Mouse (Mus musculus) spleen, postnatal 4 days (tissue): ENCODE results near the gene Arhgap22.

Source experiments
- DNase-seq, 2 experiments: peaks; one replicate each; pipeline ENCODE4 v3.0.0; 2022; ENCODE audit warnings: low spot score in 2 of 2

Arhgap22 gene

DNA sequence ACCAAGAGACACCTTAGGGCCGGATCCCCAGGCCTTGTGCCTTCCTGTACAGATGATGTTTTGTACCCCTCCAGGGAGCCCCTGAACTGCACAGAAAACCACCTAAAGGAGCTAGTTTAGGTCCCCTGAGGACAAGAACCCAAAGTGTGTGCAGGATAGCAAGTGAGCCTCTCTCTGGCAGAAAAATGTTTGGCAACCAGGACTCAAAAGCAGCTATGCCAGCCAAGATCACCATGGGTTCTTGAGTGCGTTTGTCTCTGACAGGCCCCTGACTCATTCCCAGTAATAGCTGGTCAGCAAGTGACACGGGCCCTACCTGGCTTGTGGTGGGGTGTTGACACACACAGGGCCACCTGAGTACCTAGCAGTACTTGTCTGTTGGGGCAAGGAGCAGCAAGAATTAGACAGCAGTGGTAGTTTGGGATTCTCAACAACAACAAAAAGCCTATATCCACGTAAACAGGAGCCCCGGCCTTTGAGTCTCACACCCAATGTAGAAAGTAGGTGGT, 115.5 kb downstream of the Arhgap22 start:
- no peak for DNase-seq

DNA sequence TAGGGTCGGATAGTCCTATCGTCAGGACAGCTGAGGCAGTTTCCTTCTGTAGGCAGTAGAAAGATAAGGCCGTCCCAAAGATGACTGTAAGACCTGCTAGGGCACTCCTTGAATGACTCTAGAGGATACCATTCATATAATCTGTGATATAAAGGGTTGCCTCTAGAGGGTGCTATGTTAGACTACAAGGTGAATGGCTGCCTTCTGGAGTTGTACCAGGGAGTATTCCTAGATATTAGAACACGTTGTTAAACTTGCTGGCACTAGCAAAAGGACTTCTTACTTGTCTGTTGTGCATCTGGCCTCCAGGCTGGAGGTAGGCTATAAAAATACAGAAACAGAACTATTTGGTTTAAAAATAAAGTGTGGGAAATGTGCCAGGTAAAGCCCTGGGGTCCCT, 117.2 kb downstream of the Arhgap22 start:
- DNase-seq, result no peak

- no peak for DNase-seq
These were observed 117.8 kb downstream of the Arhgap22 start for GRCm38 (mm10) chr14:33331627-33332026.

DNA sequence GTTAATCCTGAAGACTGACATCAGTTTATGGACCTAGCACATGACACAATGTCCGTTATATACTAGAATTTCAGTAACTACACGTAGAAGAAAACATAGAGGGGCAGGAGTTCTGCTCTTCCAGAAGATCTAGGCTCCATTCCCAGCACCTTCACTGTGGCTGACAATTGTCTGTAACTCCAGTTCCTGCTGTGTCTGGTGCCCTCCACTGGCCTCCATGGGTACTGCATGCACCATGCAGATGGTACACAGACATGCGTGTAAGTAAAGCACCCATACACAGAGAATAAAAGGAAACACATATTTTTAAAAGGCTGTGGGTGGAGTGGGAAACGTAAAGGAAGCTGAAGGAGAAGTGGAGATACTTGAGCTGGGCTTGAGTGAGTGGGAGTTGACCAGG, 120.0 kb downstream of the Arhgap22 start:
- DNase-seq, result no peak

- DNase-seq, result no peak
These were observed 120.6 kb downstream of the Arhgap22 start for GRCm38 (mm10) chr14:33334402-33334801.

- DNase-seq, result no peak
These were observed 121.9 kb downstream of the Arhgap22 start for GRCm38 (mm10) chr14:33335733-33336132.

GRCm38 (mm10) chr14:33338684-33339083, 124.9 kb downstream of the Arhgap22 start:
- no peak for DNase-seq

DNA sequence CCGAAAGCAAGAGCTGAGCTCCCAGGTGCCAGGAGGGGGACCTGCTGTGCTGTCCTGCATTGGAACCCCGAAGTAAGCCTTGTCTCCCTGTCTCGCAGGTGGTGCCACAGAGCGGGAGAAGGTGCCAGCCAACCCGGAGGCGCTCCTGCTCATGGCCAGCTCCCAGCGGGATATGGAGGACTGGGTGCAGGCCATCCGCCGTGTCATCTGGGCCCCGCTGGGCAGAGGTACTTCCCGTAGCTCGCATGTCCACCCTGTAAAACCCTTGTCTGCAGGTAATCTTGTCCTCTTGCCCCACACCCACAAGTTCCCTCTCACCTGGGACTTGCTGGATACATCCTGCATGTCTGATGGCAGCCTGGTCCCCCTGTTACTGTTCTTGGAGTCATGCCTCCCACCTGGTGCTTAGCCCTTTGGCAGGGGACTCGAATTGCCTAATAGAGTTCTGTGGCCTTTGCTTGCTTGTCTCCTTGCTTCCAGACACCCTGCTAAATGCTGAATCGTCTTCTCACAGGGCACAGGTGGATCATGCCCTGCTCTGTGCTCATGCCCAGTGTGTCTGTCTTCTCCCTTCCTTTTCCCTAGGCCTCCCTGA, 129.4 kb downstream of the Arhgap22 start:
- no peak for DNase-seq

- DNase-seq, result no peak
These were observed 132.7 kb downstream of the Arhgap22 start for GRCm38 (mm10) chr14:33346546-33346945.

DNA sequence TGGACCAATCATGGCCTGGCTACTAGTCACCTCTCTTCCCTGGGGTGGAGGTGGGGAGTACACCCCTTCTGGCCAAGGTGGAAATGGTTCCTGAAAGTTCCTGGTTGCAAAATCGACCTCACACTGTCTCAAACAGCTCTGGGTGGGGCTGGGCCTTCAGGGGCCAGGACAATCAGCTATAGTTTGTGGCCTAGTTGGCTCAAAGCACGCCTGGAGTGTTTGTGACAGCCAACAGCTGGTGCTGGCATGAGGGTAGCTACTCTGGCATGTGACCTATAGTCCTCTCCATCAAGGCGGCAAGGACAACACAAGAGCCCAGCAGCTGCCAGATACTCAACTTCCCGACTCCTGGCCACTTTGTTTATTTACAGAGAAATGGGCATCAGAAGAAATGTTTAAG, 133.9 kb downstream of the Arhgap22 start:
- no peak for DNase-seq

- DNase-seq, result no peak
These were observed 134.3 kb downstream of the Arhgap22 start for GRCm38 (mm10) chr14:33348146-33348545.

- no peak for DNase-seq
These were observed 137.2 kb downstream of the Arhgap22 start for GRCm38 (mm10) chr14:33351019-33351418.

GRCm38 (mm10) chr14:33351984-33352722, 138.3 kb downstream of the Arhgap22 start:
- DNase-seq, result no peak

GRCm38 (mm10) chr14:33352890-33353289, 139.1 kb downstream of the Arhgap22 start:
- DNase-seq, result no peak

- DNase-seq, result no peak
These were observed 141.4 kb downstream of the Arhgap22 start for GRCm38 (mm10) chr14:33355276-33355675.

DNA sequence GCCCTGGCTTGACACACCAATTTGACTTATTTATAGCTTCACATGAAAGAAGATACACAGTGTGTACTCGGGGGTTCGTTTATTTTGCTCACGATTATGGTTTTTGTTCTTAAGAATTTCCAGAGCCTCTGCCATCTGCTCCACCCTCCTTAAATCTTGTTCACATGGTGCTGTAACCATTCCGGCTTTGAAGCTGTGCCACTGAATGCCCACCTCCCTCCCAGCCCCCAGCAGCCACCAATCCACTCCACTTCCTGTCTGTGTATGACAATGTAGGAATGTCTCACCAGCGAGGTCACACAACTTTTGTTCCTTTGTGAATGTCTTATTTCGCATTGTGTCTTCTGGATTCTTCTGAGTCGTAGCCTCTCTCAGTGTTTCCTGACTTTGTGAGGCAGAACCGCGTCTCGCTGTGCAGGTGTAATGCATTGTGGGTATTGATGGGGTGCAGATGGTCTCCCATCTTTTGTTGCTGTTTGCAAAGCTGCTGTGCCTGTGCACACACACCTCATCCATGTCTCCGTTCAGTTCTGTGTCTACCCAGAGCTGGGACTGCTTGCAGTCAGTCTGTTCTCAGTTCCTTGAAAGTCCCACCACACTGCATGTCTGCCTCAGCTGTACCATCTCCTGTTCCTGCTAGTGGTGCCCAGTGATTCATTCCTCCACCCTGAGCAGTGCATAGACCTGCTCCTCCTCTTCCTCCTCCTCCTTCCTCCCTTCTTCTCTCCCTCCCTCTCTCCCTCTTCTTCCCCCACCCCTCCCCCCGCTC, 144.0 kb downstream of the Arhgap22 start:
- no peak for DNase-seq

- DNase-seq, result no peak
These were observed 145.1 kb downstream of the Arhgap22 start for GRCm38 (mm10) chr14:33358891-33359290.

DNA sequence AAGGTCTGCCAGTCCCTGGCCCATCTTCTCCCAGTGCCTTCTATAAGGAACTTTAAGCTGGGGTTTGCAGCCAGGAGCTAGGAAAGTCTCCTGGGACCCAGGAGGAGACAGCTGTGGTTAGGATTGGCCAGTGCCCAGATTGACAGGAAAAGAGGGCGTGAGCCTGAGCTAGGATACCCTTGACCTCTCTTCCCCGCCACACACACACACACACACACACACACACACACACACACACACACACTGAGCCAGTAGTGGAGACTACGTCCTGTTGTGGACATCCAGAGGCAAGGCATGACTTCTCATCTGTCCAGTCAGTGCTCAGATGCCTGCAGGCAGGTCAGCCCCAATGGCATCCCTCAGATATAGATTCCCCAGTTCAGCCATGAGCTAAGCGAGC, 147.7 kb downstream of the Arhgap22 start:
- DNase-seq, result no peak

DNA sequence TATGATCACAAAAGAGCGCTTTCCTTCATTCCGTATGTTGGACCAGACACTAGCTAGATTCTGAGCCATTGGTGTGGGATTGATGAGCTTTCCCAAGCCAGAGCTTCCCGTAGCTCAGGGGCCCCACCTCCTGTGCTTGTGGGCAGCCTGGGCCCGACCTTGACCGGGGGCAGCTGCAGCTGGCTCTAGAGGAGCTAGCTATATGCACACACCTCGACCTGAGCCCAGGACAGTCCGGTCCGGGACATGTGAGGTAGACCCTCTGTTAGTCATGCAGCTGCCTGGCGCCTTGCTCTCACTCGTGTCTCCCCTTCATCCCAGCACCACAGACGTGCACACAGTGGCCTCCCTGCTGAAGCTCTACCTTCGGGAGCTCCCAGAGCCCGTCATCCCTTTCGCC, 148.3 kb downstream of the Arhgap22 start:
- DNase-seq, result no peak

- DNase-seq, result no peak
These were observed 149.0 kb downstream of the Arhgap22 start for GRCm38 (mm10) chr14:33362807-33363206.

GRCm38 (mm10) chr14:33363611-33364010, 149.8 kb downstream of the Arhgap22 start:
- DNase-seq, result no peak

DNA sequence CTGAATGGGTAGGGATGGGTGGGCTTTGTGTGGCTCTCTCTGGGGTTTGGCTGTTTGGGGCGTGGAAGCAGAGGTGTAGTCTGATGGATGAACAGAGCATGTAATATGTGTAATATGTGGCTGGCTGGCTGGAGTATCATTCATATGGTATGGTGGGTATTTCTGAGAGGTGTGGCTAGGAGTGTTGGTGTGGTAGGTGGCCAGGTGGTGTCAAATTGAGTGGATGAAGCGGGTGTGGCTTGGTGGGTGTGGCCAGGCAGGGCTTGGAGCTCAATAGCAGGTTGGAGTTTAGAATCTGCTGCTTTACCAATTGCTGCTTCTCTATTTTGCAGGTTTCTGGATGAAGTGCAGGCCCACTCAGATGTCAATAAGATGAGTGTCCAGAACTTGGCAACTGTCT, 150.2 kb downstream of the Arhgap22 start:
- no peak for DNase-seq
